Mouse (Mus musculus) stomach, embryonic 15.5 days (tissue): ENCODE measurements around the gene Ndufa9. TPM values are rescaled to one million over a fixed set of nuclear protein-coding genes. Genes with fewer than 3 reads are reported as not detected.

Experiments used
- ATAC-seq: fragments of 200-750 bp; cut with Nextera tagmentation; 2 replicates; pipeline ENCODE4 v1.8.0; 2017; ENCODE audit warnings: low read depth, moderate number of reproducible peaks, moderate TSS enrichment; ENCODE audit not compliant: insufficient read depth, low FRiP score
- H3K27ac ChIP-seq: fragments of 300-500 bp; sonication (generic); 2 replicates; pipeline ENCODE4 v1.5.1; 2015; ENCODE audit warnings: mild to moderate bottlenecking, inconsistent platforms
- H3K27me3 ChIP-seq: fragments of 300-500 bp; sonication (generic); replicated peaks from 2 replicates; pipeline ENCODE4 v1.6.1; 2015; ENCODE audit warnings: inconsistent platforms
- H3K36me3 ChIP-seq: fragments of 300-500 bp; sonication (generic); 2 replicates; pipeline ENCODE4 v1.6.1; 2015; ENCODE audit warnings: inconsistent platforms
- H3K4me1 ChIP-seq: fragments of 300-500 bp; sonication (generic); 2 replicates; pipeline ENCODE4 v1.6.1; 2015; ENCODE audit warnings: inconsistent platforms
- H3K4me2 ChIP-seq: fragments of 300-500 bp; sonication (generic); 2 replicates; pipeline ENCODE4 v1.6.1; 2015; ENCODE audit warnings: mild to moderate bottlenecking, inconsistent platforms
- H3K4me3 ChIP-seq: fragments of 300-500 bp; sonication (generic); replicated peaks from 2 replicates; pipeline ENCODE4 v1.5.1; 2015; ENCODE audit warnings: inconsistent platforms
- H3K9ac ChIP-seq: fragments of 300-500 bp; sonication (generic); 2 replicates; pipeline ENCODE4 v1.6.1; 2015; ENCODE audit warnings: inconsistent platforms
- H3K9me3 ChIP-seq: fragments of 300-500 bp; sonication (generic); 2 replicates; pipeline ENCODE4 v1.6.1; 2016; ENCODE audit warnings: inconsistent platforms
- WGBS: fragments of 180-500 bp; shearing (Covaris S2); methylation state at CpG from one replicate; pipeline ENCODE4 v1.1.7; 2015; 5-methylcytosine and 5-hydroxymethylcytosine counted together
- polyA plus RNA-seq: library from polyadenylated mRNA; unstranded; fragments of >200 nt; fragmentation: Nextera tagmentation; extraction: Ambion mirVana; gene quantifications from 2 replicates; pipeline ENCODE4 v1.2.1, GENCODE M21; 2015

Ndufa9 gene
- polyA plus RNA-seq, 1 experiment from 2014 or later: 207 TPM

- Histone ChIP-seq H3K9me3 (no peaks in the 10 kb centered on the region), H3K27me3 (no peaks in the 10 kb centered on the region), H3K4me3 (no peak overlapping the region), H3K27ac (no peak overlapping the region), H3K4me1 (no peaks in the 10 kb centered on the region), H3K36me3 (no peaks in the 10 kb centered on the region), H3K4me2 (no peak overlapping the region), H3K9ac (no peak overlapping the region)
- ATAC-seq: no peak
- WGBS: 72% methylated on average over 6 of the region's 6 CpGs
Observed at GRCm38 (mm10) chr6:126794751-126795150, 54.2 kb downstream of the Ndufa9 start.

GRCm38 (mm10) chr6:126793689-126794088 lies 55.2 kb downstream of the Ndufa9 start:
- Histone ChIP-seq H3K4me1 (no peaks in the 10 kb centered on the region), H3K27ac (no peak overlapping the region), H3K4me3 (no peak overlapping the region), H3K36me3 (no peaks in the 10 kb centered on the region), H3K27me3 (no peaks in the 10 kb centered on the region), H3K9ac (no peak overlapping the region), H3K9me3 (no peaks in the 10 kb centered on the region), H3K4me2 (no peak overlapping the region)
- 91% methylated on average over 6 of the region's 6 CpGs for WGBS
- ATAC-seq: no peak

- Histone ChIP-seq H3K27me3 (no peaks in the 10 kb centered on the region), H3K4me3 (peak overlapping the region; percentile 31; the same call in 1 of the 2 replicates), H3K36me3 (no peaks in the 10 kb centered on the region), H3K4me1 (no peaks in the 10 kb centered on the region), H3K27ac (no peak overlapping the region), H3K9me3 (no peaks in the 10 kb centered on the region), H3K4me2 (peak overlapping the region; percentile 51), H3K9ac (no peak overlapping the region)
- 29% methylated on average over 12 of the region's 12 CpGs for WGBS
- ATAC-seq: no peak
Observed at GRCm38 (mm10) chr6:126791964-126792363, 57.0 kb downstream of the Ndufa9 start.

- Histone ChIP-seq H3K4me2 (no peak overlapping the region), H3K9me3 (no peaks in the 10 kb centered on the region), H3K27ac (no peak overlapping the region), H3K9ac (no peak overlapping the region), H3K4me1 (no peaks in the 10 kb centered on the region), H3K4me3 (no peak overlapping the region), H3K27me3 (no peaks in the 10 kb centered on the region), H3K36me3 (no peaks in the 10 kb centered on the region)
- 35% methylated on average over 4 of the region's 4 CpGs for WGBS
- ATAC-seq: no peak
Observed at GRCm38 (mm10) chr6:126791488-126791887, 57.4 kb downstream of the Ndufa9 start.

GRCm38 (mm10) chr6:126788863-126789262 lies 60.1 kb downstream of the Ndufa9 start:
- H3K36me3 ChIP-seq: no peaks in the 10 kb centered on the region
- no peak for ATAC-seq
- H3K4me1 ChIP-seq: no peaks in the 10 kb centered on the region
- no peaks in the 10 kb centered on the region for H3K9me3 ChIP-seq
- H3K9ac ChIP-seq: no peak overlapping the region
- no peak overlapping the region for H3K27ac ChIP-seq
- no peak overlapping the region for H3K4me3 ChIP-seq
- no peak overlapping the region for H3K4me2 ChIP-seq
- WGBS: 73% methylated on average over 8 of the region's 8 CpGs
- no peaks in the 10 kb centered on the region for H3K27me3 ChIP-seq

- Histone ChIP-seq H3K9me3 (no peaks in the 10 kb centered on the region), H3K9ac (no peak overlapping the region), H3K27me3 (no peaks in the 10 kb centered on the region), H3K27ac (no peak overlapping the region), H3K4me1 (no peaks in the 10 kb centered on the region), H3K4me3 (no peak overlapping the region), H3K4me2 (no peak overlapping the region), H3K36me3 (no peaks in the 10 kb centered on the region)
- ATAC-seq: no peak
- WGBS: 54% methylated on average over 5 of the region's 5 CpGs
Observed at GRCm38 (mm10) chr6:126784206-126784605, 64.7 kb downstream of the Ndufa9 start.

GRCm38 (mm10) chr6:126783651-126784066 lies 65.3 kb downstream of the Ndufa9 start:
- no peaks in the 10 kb centered on the region for H3K36me3 ChIP-seq
- no peaks in the 10 kb centered on the region for H3K27me3 ChIP-seq
- H3K4me3 ChIP-seq: no peak overlapping the region
- H3K9ac ChIP-seq: no peak overlapping the region
- 55% methylated on average over 10 of the region's 10 CpGs for WGBS
- H3K4me1 ChIP-seq: no peaks in the 10 kb centered on the region
- no peak for ATAC-seq
- no peaks in the 10 kb centered on the region for H3K9me3 ChIP-seq
- no peak overlapping the region for H3K4me2 ChIP-seq
- H3K27ac ChIP-seq: no peak overlapping the region

GRCm38 (mm10) chr6:126783056-126783455 lies 65.9 kb downstream of the Ndufa9 start:
- WGBS: 89% methylated on average over 1 of the region's 1 CpGs
- H3K27me3 ChIP-seq: no peaks in the 10 kb centered on the region
- H3K9ac ChIP-seq: no peak overlapping the region
- no peak overlapping the region for H3K4me3 ChIP-seq
- no peaks in the 10 kb centered on the region for H3K36me3 ChIP-seq
- no peaks in the 10 kb centered on the region for H3K9me3 ChIP-seq
- no peaks in the 10 kb centered on the region for H3K4me1 ChIP-seq
- H3K27ac ChIP-seq: no peak overlapping the region
- ATAC-seq: no peak
- no peak overlapping the region for H3K4me2 ChIP-seq

- H3K4me2 ChIP-seq: no peak overlapping the region
- H3K4me3 ChIP-seq: no peak overlapping the region
- ATAC-seq: no peak
Observed at GRCm38 (mm10) chr6:126777889-126778288, 71.0 kb downstream of the Ndufa9 start.

GRCm38 (mm10) chr6:126773873-126774272 lies 75.1 kb downstream of the Ndufa9 start:
- Histone ChIP-seq H3K27me3 (no peaks in the 10 kb centered on the region), H3K9me3 (no peaks in the 10 kb centered on the region), H3K36me3 (no peaks in the 10 kb centered on the region), H3K4me2 (no peak overlapping the region), H3K4me1 (0 out of 2 replicates have a peak, but pooled peaks cover 2% of the 10 kb centered on the region), H3K9ac (no peak overlapping the region), H3K4me3 (no peak overlapping the region), H3K27ac (no peak overlapping the region)
- WGBS: 41% methylated on average over 4 of the region's 4 CpGs
- ATAC-seq: no peak

More at GRCm38 (mm10) chr6:126777889-126778288, 71.0 kb downstream of the Ndufa9 start:
- Histone ChIP-seq H3K9me3 (no peaks in the 10 kb centered on the region), H3K9ac (no peak overlapping the region), H3K4me1 (no peaks in the 10 kb centered on the region), H3K27ac (no peak overlapping the region), H3K27me3 (no peaks in the 10 kb centered on the region), H3K36me3 (no peaks in the 10 kb centered on the region)
- WGBS: 55% methylated on average over 6 of the region's 6 CpGs

- whole genome bisulfite sequencing: 68% methylated on average over 4 of the region's 4 CpGs
- H3K4me3 ChIP-seq: no peak overlapping the region
- no peak overlapping the region for H3K9ac ChIP-seq
- H3K27me3 ChIP-seq: no peaks in the 10 kb centered on the region
- ATAC-seq: no peak
- no peaks in the 10 kb centered on the region for H3K9me3 ChIP-seq
- no peak overlapping the region for H3K4me2 ChIP-seq
- 0 out of 2 replicates have a peak, but pooled peaks cover 2% of the 10 kb centered on the region for H3K4me1 ChIP-seq
- no peaks in the 10 kb centered on the region for H3K36me3 ChIP-seq
- no peak overlapping the region for H3K27ac ChIP-seq
Observed at GRCm38 (mm10) chr6:126772326-126772725, 76.6 kb downstream of the Ndufa9 start.
